Mouse (Mus musculus) limb, embryonic 10.5 days (tissue): ENCODE measurements around the gene Entpd7. TPM values are rescaled to one million over a fixed set of nuclear protein-coding genes. Genes with fewer than 3 reads are reported as not detected.

Experiments
- DNase-seq: peaks from one replicate; pipeline ENCODE4 v3.0.0-alpha.2; 2017; ENCODE audit warnings: low spot score
- H3K27ac ChIP-seq: fragments of 300-500 bp; sonication (generic); 2 replicates; pipeline ENCODE4 v1.5.1; 2016; ENCODE audit warnings: mild to moderate bottlenecking
- H3K27me3 ChIP-seq: fragments of 300-500 bp; sonication (generic); 2 replicates; pipeline ENCODE4 v1.6.1; 2016; ENCODE audit warnings: low read depth, mild to moderate bottlenecking; ENCODE audit not compliant: poor library complexity, severe bottlenecking
- H3K36me3 ChIP-seq: fragments of 300-500 bp; sonication (generic); 2 replicates; pipeline ENCODE4 v1.6.1; 2016; ENCODE audit warnings: mild to moderate bottlenecking, moderate library complexity
- H3K4me1 ChIP-seq: fragments of 300-500 bp; sonication (generic); 2 replicates; pipeline ENCODE4 v1.6.1; 2016
- H3K4me3 ChIP-seq: fragments of 300-500 bp; sonication (generic); 2 replicates; pipeline ENCODE4 v1.5.1; 2016; ENCODE audit warnings: mild to moderate bottlenecking, moderate library complexity
- H3K9me3 ChIP-seq: fragments of 300-500 bp; sonication (generic); replicated peaks from 2 replicates; pipeline ENCODE4 v1.6.1; 2016; ENCODE audit warnings: mild to moderate bottlenecking
- WGBS: fragments of 180-500 bp; shearing (Covaris S2); methylation state at CpG from one replicate; pipeline ENCODE4 v1.1.7; 2016; 5-methylcytosine and 5-hydroxymethylcytosine counted together
- polyA plus RNA-seq: library from polyadenylated mRNA; unstranded; fragments of >200 nt; fragmentation: Nextera tagmentation; extraction: Ambion mirVana; gene quantifications from 2 replicates; pipeline ENCODE4 v1.2.1, GENCODE M21; 2016

Gene Entpd7
- polyA plus RNA-seq, 1 experiment from 2014 or later = 12.7 TPM

DNA sequence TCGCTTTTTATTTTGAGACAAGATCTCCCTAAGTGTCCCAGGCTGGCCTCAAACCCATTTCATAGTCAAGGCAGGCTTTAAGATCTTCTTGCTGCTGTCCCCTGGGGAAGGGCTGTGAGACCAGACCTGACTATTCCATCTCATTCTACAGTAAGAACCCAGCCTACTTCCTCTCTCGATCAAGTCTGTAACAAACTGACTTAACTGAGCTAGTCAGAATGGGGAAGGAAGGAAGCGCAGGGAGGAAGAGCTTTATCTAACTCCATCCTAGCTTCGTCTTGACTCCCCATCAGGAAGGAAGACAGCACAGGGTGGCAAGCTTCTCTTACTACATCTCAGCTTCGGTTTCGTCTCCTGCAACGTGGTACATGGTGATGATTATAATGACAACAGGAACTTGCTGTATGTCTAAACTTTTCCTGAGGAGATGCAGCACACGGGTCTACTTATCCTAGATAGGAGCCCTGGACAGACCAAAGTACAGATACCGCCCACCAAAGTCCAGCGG is 9.9 kb upstream of the Entpd7 start:
- WGBS = 86% methylated on average over 10 of the region's 10 CpGs
- peaks cover 13% of the 10 kb centered on the region for H3K4me1 ChIP-seq
- no peak overlapping the region for H3K27ac ChIP-seq
- no peak overlapping the region for H3K4me3 ChIP-seq
- H3K9me3 ChIP-seq = no peaks in the 10 kb centered on the region
- peaks cover 13% of the 10 kb centered on the region for H3K27me3 ChIP-seq
- DNase-seq = no peak
- H3K36me3 ChIP-seq = no peaks in the 10 kb centered on the region

DNA sequence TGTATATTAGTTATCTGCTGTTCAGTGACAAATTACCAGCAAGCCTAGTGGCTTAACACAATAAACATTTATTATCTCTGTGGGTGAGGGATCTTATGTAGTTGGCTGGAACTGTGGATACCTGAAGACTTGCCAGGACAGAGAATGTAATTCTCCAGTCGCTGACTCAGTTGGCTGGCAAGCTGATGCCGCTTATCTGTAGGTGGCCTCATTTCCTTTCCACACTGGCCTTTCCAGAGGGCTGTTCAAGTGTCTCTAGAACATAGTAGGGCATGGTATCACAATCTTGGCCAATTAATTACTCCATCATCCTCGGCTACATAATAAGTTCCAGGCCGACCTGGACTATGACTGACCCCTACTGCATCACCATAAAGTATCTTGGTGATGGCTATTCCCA is 7.9 kb upstream of the Entpd7 start:
- WGBS = 91% methylated on average over 4 of the region's 4 CpGs

GRCm38 (mm10) chr19:43692815-43693214 is 3.3 kb downstream of the Entpd7 start:
- H3K4me3 ChIP-seq = no peak overlapping the region
- no peaks in the 10 kb centered on the region for H3K9me3 ChIP-seq
- peaks cover 21% of the 10 kb centered on the region for H3K4me1 ChIP-seq
- H3K36me3 ChIP-seq = peaks cover 28% of the 10 kb centered on the region
- H3K27ac ChIP-seq = no peak overlapping the region
- peaks cover 8% of the 10 kb centered on the region; the same call in 1 of the 2 replicates for H3K27me3 ChIP-seq
- no peak for DNase-seq
- 90% methylated on average over 14 of the region's 14 CpGs for WGBS

More for the DNA sequence above, 7.9 kb upstream of the Entpd7 start:
- no peak overlapping the region for H3K27ac ChIP-seq
- H3K4me1 ChIP-seq = peaks cover 2% of the 10 kb centered on the region; the same call in 1 of the 2 replicates
- H3K9me3 ChIP-seq = no peaks in the 10 kb centered on the region
- no peaks in the 10 kb centered on the region for H3K36me3 ChIP-seq
- DNase-seq = no peak
- peaks cover 11% of the 10 kb centered on the region for H3K27me3 ChIP-seq
- H3K4me3 ChIP-seq = no peak overlapping the region

DNA sequence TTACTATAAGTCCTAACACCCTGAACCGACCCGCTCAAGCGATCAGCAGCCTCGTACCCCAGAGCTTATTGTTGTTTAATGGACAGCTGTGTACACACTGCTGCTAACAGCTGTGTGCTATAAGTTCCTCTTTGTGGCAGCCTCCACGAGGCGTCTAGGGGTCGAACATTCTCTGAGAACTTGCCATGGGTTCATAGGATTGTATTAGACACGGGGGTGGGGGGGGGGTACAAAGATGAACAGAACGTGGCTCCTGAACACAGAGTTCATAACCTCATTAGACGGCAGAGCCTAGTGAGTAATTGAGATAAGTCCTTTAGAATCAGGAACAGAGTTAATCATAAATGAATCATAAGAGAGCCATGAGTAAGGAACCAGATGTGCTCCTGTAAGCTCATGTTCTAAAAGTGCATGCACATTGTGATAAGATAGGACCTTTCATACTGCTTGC is 6.1 kb downstream of the Entpd7 start:
- Histone ChIP-seq H3K9me3 (no peaks in the 10 kb centered on the region), H3K27me3 (no peaks in the 10 kb centered on the region), H3K27ac (no peak overlapping the region), H3K4me3 (no peak overlapping the region), H3K36me3 (peaks cover 42% of the 10 kb centered on the region), H3K4me1 (peaks cover 8% of the 10 kb centered on the region)
- DNase-seq = no peak
- WGBS = 87% methylated on average over 10 of the region's 10 CpGs

DNA sequence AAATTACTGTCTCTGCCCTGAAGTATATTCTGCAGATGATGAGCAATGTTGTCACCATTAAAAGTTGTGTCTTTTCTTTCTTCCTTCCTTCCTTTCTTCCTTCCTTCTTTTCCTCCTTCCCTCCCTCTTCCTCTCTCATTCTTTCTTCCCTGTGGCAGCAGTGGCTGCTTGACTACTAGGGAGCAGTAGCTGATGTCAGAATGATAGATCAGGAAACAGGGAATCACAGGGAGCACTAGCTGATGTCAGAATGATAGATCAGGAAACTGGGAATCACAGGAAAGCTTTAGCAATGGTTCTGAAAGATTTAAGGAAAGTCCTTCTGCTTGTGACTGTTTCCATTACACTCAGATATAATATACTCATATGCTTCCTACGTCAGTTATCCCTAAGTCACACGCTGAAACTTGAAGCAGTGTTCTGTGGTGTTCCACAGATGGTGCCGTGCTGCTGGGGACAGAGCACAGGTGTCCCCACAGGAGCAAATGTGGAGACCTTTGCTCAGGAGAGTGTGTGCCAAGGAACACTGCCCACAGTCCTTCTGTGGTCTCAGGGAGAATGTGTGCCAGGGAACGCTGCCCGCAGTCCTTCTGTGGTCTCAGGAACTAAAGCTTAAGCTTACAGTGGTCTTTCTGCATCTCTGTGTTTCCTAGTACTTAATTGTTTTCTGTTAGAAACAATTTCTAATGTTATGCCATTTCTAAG is 8.3 kb downstream of the Entpd7 start:
- no peaks in the 10 kb centered on the region for H3K9me3 ChIP-seq
- H3K4me1 ChIP-seq = 0 out of 2 replicates have a peak, but pooled peaks cover 5% of the 10 kb centered on the region
- H3K27ac ChIP-seq = no peak overlapping the region
- H3K4me3 ChIP-seq = no peak overlapping the region
- H3K27me3 ChIP-seq = no peaks in the 10 kb centered on the region
- DNase-seq = no peak
- peaks cover 47% of the 10 kb centered on the region for H3K36me3 ChIP-seq
- WGBS = 93% methylated on average over 5 of the region's 5 CpGs

GRCm38 (mm10) chr19:43699021-43699762 is 9.7 kb downstream of the Entpd7 start:
- Histone ChIP-seq H3K4me3 (no peak overlapping the region), H3K4me1 (0 out of 2 replicates have a peak, but pooled peaks cover 5% of the 10 kb centered on the region), H3K27me3 (no peaks in the 10 kb centered on the region), H3K9me3 (no peaks in the 10 kb centered on the region), H3K36me3 (peaks cover 53% of the 10 kb centered on the region), H3K27ac (no peak overlapping the region)
- WGBS = 72% methylated on average over 11 of the region's 11 CpGs
- no peak for DNase-seq

DNA sequence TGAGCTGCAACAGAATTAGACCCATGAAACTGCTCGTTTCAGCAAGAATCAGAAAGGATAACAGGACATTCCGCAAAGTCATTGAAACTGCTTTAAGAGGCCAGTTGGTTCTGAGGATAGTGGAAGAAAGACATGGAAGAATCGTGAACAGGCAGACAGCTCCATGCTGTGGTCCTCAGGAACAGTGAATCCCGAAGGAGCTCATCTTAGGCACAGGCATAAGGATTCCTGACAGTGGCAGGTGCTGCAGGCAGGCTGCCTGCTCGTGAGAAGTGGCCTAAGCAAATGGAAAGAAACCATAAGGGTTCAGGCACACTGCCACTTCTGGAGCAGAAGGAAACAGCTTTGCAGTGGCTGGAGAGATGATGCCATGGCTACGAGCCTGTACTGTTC is 10.3 kb downstream of the Entpd7 start:
- Histone ChIP-seq H3K4me3 (no peak overlapping the region), H3K9me3 (no peaks in the 10 kb centered on the region), H3K27me3 (no peaks in the 10 kb centered on the region), H3K4me1 (0 out of 2 replicates have a peak, but pooled peaks cover 5% of the 10 kb centered on the region), H3K27ac (no peak overlapping the region), H3K36me3 (peaks cover 56% of the 10 kb centered on the region)
- no peak for DNase-seq
- WGBS = 82% methylated on average over 6 of the region's 6 CpGs

- Histone ChIP-seq H3K27me3 (no peaks in the 10 kb centered on the region), H3K36me3 (peaks cover 79% of the 10 kb centered on the region), H3K4me3 (no peak overlapping the region), H3K27ac (no peak overlapping the region), H3K4me1 (no peaks in the 10 kb centered on the region), H3K9me3 (no peaks in the 10 kb centered on the region)
- 91% methylated on average over 11 of the region's 11 CpGs for WGBS
- no peak for DNase-seq
Observed at GRCm38 (mm10) chr19:43704211-43704610, 14.7 kb downstream of the Entpd7 start.

GRCm38 (mm10) chr19:43704787-43705497 is 15.5 kb downstream of the Entpd7 start:
- 90% methylated on average over 17 of the region's 17 CpGs for WGBS

DNA sequence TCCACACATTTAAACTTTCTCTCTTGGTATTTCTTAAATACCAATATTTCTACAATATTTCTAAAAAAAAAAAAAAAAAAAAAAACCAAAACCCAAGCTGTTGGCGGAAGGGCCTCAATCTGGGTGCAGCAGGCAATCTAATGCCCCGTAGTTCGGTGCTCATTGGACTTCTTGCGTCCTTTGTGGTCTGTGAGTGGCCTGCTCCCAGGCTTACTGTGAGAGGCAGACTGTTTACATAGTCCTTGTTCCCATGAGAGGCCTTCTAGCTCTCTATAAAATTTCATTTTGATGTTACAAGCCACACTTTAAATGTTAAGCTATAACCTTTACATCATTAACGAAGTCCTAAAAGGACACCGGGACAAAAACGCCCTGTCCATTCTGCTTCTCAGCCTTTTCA is 18.7 kb downstream of the Entpd7 start:
- H3K9me3 ChIP-seq = no peaks in the 10 kb centered on the region
- H3K27me3 ChIP-seq = no peaks in the 10 kb centered on the region
- H3K4me3 ChIP-seq = no peak overlapping the region
- no peak overlapping the region for H3K27ac ChIP-seq
- peaks cover 69% of the 10 kb centered on the region for H3K36me3 ChIP-seq
- no peak for DNase-seq
- 92% methylated on average over 7 of the region's 7 CpGs for WGBS
- H3K4me1 ChIP-seq = no peaks in the 10 kb centered on the region

More at GRCm38 (mm10) chr19:43704787-43705497, 15.5 kb downstream of the Entpd7 start:
- no peaks in the 10 kb centered on the region for H3K9me3 ChIP-seq
- peaks cover 81% of the 10 kb centered on the region for H3K36me3 ChIP-seq
- no peak for DNase-seq
- H3K4me3 ChIP-seq = no peak overlapping the region
- H3K4me1 ChIP-seq = no peaks in the 10 kb centered on the region
- H3K27ac ChIP-seq = no peak overlapping the region
- H3K27me3 ChIP-seq = no peaks in the 10 kb centered on the region

GRCm38 (mm10) chr19:43709317-43709716 is 19.8 kb downstream of the Entpd7 start:
- H3K4me3 ChIP-seq = no peak overlapping the region
- DNase-seq = no peak
- H3K27ac ChIP-seq = no peak overlapping the region
- H3K9me3 ChIP-seq = no peaks in the 10 kb centered on the region
- no peaks in the 10 kb centered on the region for H3K4me1 ChIP-seq
- H3K27me3 ChIP-seq = no peaks in the 10 kb centered on the region
- WGBS = 89% methylated on average over 8 of the region's 8 CpGs
- peaks cover 62% of the 10 kb centered on the region for H3K36me3 ChIP-seq

DNA sequence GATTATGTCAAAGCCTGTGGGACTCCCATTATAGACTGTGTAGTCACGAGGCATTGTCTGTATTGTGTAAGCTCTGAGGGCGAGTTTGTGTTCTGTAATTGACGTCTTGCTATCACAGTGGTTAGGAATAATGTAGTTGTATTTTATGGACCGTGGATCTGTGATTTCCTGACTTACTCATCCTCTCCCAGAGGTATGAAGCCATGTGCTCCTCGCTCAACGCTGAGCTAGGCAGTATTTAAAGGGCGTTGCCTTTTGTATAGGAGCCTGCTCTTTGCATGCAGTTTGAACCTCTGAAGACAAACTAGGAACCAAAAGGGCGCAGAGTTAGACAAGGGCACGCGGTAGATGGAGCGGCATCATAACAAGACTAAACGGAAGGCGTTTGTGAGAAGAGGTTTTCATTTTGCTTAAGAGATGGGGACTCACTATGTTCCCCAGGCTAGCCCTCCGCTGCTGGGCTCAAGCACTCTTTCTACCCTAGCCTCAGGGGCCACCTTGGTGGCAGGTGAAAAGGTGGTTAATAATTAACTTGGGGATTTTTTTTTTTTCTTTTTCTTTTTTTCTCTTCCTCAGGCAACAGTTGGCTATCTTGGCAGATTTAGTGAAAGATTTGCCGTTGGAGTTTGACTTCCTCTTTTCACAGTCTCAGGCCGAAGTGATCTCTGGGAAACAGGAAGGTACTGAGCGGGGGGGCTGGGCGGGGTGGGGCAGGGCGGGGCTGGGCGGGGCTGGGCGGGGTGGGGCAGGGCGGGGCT is 21.9 kb downstream of the Entpd7 start:
- Histone ChIP-seq H3K9me3 (no peaks in the 10 kb centered on the region), H3K4me3 (no peak overlapping the region), H3K4me1 (no peaks in the 10 kb centered on the region), H3K27ac (no peak overlapping the region), H3K27me3 (no peaks in the 10 kb centered on the region), H3K36me3 (peaks cover 48% of the 10 kb centered on the region)
- DNase-seq = no peak
- WGBS = 63% methylated on average over 22 of the region's 22 CpGs
